Mouse (Mus musculus): Measurements from ENCODE around the gene Pcolce.

DNA sequence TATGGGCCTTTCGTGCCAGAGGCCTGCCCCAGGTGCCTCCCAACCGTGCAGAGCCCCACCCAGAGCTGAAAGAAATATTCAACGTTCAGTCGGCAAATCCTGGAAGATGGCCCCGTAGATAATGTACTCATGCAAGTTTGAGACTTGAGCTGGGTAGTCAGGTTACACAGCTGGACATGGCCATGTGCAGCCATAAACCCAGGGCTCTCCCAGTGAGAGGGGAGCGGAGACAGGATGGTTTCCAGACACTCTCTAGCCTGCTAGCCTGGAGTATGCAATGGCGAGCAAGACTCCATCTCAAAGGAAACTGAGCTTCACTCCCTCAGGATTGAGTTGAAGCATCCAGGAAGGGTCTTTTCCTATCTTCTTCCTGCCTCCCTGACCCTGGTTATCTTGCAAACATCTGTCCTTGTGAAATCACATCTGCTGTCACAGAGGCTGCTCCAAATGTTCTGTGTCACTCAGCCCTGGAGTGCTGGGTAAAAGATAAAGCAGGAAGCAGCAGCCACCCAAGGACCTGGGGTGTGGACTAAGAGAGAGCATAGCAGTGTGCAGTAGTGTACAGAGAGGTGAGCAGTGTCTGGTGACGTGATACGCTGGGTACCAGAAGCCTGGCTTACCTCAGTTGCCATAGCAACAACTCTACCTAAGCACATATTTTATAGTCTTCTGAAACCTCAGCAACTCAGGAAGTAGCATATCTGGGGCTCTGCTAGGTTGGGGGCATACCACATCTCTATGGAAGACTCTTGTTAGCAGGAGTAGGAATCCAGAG, 34.4 kb upstream of the Pcolce start:
- TF ChIP-seq CTCF (IDR thresholded peaks at IDR 0.05; ENCODE audit: insufficient read depth, low read depth, low read length) = no peak
- TF ChIP-seq POLR2A (IDR thresholded peaks at IDR 0.05; ENCODE audit: insufficient read depth, low read depth, low read length) = no peak
